26 mouse cellular contexts compared by ENCODE assay signal in the genomic region with DNA sequence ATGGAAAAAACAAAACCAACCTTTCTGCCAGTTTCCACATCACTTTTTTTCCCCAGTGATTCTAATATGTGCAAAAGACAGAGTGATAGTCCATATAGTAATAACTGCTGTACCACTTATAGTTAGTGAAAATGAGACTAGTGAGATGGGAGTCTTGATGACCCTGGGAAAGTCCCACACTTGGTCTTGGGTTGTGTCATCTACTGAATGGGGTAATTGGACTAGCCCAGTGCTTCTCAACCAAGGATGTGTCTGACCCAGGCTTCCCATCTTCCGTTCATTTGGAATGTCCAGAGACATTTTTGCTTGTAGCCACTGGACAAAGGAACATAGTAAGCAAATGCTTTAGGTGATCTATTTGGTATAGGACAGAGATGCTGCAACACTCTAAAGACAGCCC. TPM values are rescaled to one million over a fixed set of nuclear protein-coding genes. Genes with fewer than 3 reads are reported as not detected.
DNase-seq lines count a peak whose midpoint lies in the region; ATAC-seq and TF ChIP-seq lines count a peak whose summit lies in the region.
"Had no signal": no experiment of that assay in that cellular context is flagged by ENCODE, and none has a peak within 500 bp of the region (broad histone marks: within the 10 kb centered on the region; RNA-seq: fewer than 3 reads in every experiment).

No protein-coding gene starts in this region.

- H3K27ac ChIP-seq in heart, embryonic 10.5 days: no peak overlapping the region
- H3K27ac ChIP-seq in heart, adult 2 months: no peak overlapping the region
- H3K27ac ChIP-seq in liver, postnatal 0 days (ENCODE audit: low read depth): no peak overlapping the region
- H3K27ac ChIP-seq: forebrain, embryonic 10.5 days; hindbrain, embryonic 12.5 days had no signal

- no peaks in the 10 kb centered on the region for H3K27me3 ChIP-seq in heart, embryonic 10.5 days (ENCODE audit: insufficient read depth, poor library complexity, severe bottlenecking)
- no peaks in the 10 kb centered on the region for H3K27me3 ChIP-seq in heart, adult 2 months (ENCODE audit: control insufficient read depth, insufficient read depth, low read length)
- H3K27me3 ChIP-seq in myocyte (ENCODE audit: control insufficient read depth, insufficient read depth, insufficient read length): no peaks in the 10 kb centered on the region
- H3K27me3 ChIP-seq in liver, postnatal 0 days (ENCODE audit: insufficient read depth, low read length): no peaks in the 10 kb centered on the region
- H3K27me3 ChIP-seq: hindbrain, embryonic 12.5 days; Patski had no signal

- peak overlapping the region; percentile 4 for H3K4me2 ChIP-seq in myocyte (ENCODE audit: low read depth)
- H3K4me2 ChIP-seq in liver, postnatal 0 days (ENCODE audit: low read depth, low read length): no peak overlapping the region

- H3K9me3 ChIP-seq in heart, embryonic 10.5 days: no peaks in the 10 kb centered on the region
- H3K9me3 ChIP-seq in liver, postnatal 0 days (ENCODE audit: low read length): no peaks in the 10 kb centered on the region
- H3K9me3 ChIP-seq: forebrain, embryonic 10.5 days; hindbrain, embryonic 12.5 days had no signal

- no peak for TF ChIP-seq EP300 in heart, adult 2 months (IDR thresholded peaks at IDR 0.05; ENCODE audit: insufficient read depth, low read depth, low read length)
- no peak for TF ChIP-seq EP300 in liver, postnatal 0 days (IDR thresholded peaks at IDR 0.05; ENCODE audit: low read depth)

- DNase-seq in heart, embryonic 10.5 days (ENCODE audit: low spot score): peak; percentile 33
- no peak for DNase-seq in heart, adult 2 months
- peak; percentile 6 for DNase-seq in testis, postnatal 10 days (ENCODE audit: low spot score)
- no peak for DNase-seq in testis, postnatal 14 days (ENCODE audit: low spot score)
- no peak for DNase-seq in liver, postnatal 0 days
- no peak for DNase-seq in right cerebral cortex, postnatal 36 days (ENCODE audit: low spot score in 2 of 2)
- DNase-seq: adrenal gland, adult 2 months; adrenal gland, postnatal 25 days; cerebellum, adult 18-20 months; cerebellum, adult 9-11 months; cerebellum, postnatal 36 days; gastrocnemius, adult 2 months; gastrocnemius, postnatal 25 days; heart, postnatal 10 days; heart, postnatal 4 days had no signal

- intact Hi-C loops in heart, adult 2 months (cut with DNase I): loop anchor here (2.0 to 10.0 kb wide), 4 partner anchors 109 to 269 kb away; partner anchors contain the start of gene Chmp3

- ATAC-seq in liver, postnatal 0 days: no peak
- ATAC-seq: activated CD4-positive, CD25-positive, alpha-beta regulatory T cell, adult 4 months; forebrain, embryonic 14.5 days; hindbrain, embryonic 16.5 days; Patski had no signal

- 91% methylated on average over 1 of the region's 1 CpGs for WGBS in heart, embryonic 10.5 days
- 73% methylated on average over 1 of the region's 1 CpGs for WGBS in heart, adult 2 months
- WGBS in liver, postnatal 0 days (ENCODE audit: insufficient replicate concordance): 78% methylated on average over 1 of the region's 1 CpGs

- TF ChIP-seq CTCF in heart, adult 2 months (IDR thresholded peaks at IDR 0.05): no peak
- TF ChIP-seq CTCF in liver, postnatal 0 days (IDR thresholded peaks at IDR 0.05; ENCODE audit: low read depth): no peak

- H3K79me2 ChIP-seq in heart, adult 2 months (replicated peaks; ENCODE audit: control insufficient read depth, insufficient read depth, low read length): 0 out of 2 replicates have a peak, but pooled peaks cover 2% of the 10 kb centered on the region
- H3K79me2 ChIP-seq in myocyte (ENCODE audit: control insufficient read depth, insufficient read depth): peaks cover 27% of the 10 kb centered on the region

- H3K36me3 ChIP-seq in heart, embryonic 10.5 days: no peaks in the 10 kb centered on the region
- H3K36me3 ChIP-seq in heart, adult 2 months (ENCODE audit: control insufficient read depth, insufficient read depth, low read length): peaks cover 13% of the 10 kb centered on the region
- no peaks in the 10 kb centered on the region for H3K36me3 ChIP-seq in myocyte (ENCODE audit: control insufficient read depth, insufficient read depth)
- no peaks in the 10 kb centered on the region for H3K36me3 ChIP-seq in liver, postnatal 0 days (replicated peaks; ENCODE audit: insufficient read depth, low read length)
- H3K36me3 ChIP-seq: forebrain, embryonic 10.5 days; hindbrain, embryonic 12.5 days had no signal

- no peak for TF ChIP-seq POLR2A in heart, adult 2 months (IDR thresholded peaks at IDR 0.05; ENCODE audit: insufficient read depth, low read depth, low read length)
- no peak for TF ChIP-seq POLR2A in myocyte (IDR thresholded peaks at IDR 0.05; ENCODE audit: insufficient read length, low read depth)

- H3ac ChIP-seq in myocyte (ENCODE audit: control insufficient read depth, insufficient read length): no peak overlapping the region

- no peak overlapping the region for H3K4me3 ChIP-seq in heart, embryonic 10.5 days
- H3K4me3 ChIP-seq in heart, adult 2 months: no peak overlapping the region
- no peak overlapping the region for H3K4me3 ChIP-seq in myocyte
- H3K4me3 ChIP-seq in liver, postnatal 0 days (ENCODE audit: low read depth, low read length): no peak overlapping the region

- no peak overlapping the region for H3K9ac ChIP-seq in heart, adult 2 months (ENCODE audit: low read depth, low read length)
- no peak overlapping the region for H3K9ac ChIP-seq in liver, postnatal 0 days (replicated peaks)
- H3K9ac ChIP-seq: hindbrain, embryonic 12.5 days had no signal

- peaks cover 21% of the 10 kb centered on the region for H3K4me1 ChIP-seq in heart, embryonic 10.5 days
- H3K4me1 ChIP-seq in heart, adult 2 months (ENCODE audit: control insufficient read depth, insufficient read depth, low read length): peaks cover 4% of the 10 kb centered on the region
- H3K4me1 ChIP-seq in liver, postnatal 0 days (ENCODE audit: insufficient read depth): peaks cover 25% of the 10 kb centered on the region

TF ChIP-seq in myocyte, 11 proteins besides CTCF, POLR2A, EP300 and RAD21:
- TF ChIP-seq SRF (IDR thresholded peaks at IDR 0.05; ENCODE audit: control insufficient read depth, insufficient read length, low read depth) (no peak), POLR2AphosphoS2 (IDR thresholded peaks at IDR 0.05; ENCODE audit: insufficient read length, low read depth) (no peak), MYOG (IDR thresholded peaks at IDR 0.05; ENCODE audit: control insufficient read depth in 1 of 3, insufficient read depth in 1 of 3, insufficient read length in 2 of 3, low read depth in 2 of 3) (no peak), CEBPB (IDR thresholded peaks at IDR 0.05; ENCODE audit: insufficient read depth, poor library complexity, severe bottlenecking) (no peak), TCF3 (IDR thresholded peaks at IDR 0.05; ENCODE audit: insufficient read length, low read depth) (no peak), MYOD1 (IDR thresholded peaks at IDR 0.05; ENCODE audit: control insufficient read depth in 1 of 3, insufficient read length in 2 of 3, low read depth in 2 of 3) (no peak), USF1 (IDR thresholded peaks at IDR 0.05; ENCODE audit: low read depth) (no peak), E2F4 (IDR thresholded peaks at IDR 0.05; ENCODE audit: insufficient read depth) (no peak), REST (IDR thresholded peaks at IDR 0.05; ENCODE audit: insufficient read depth, insufficient read length) (no peak), TCF12 (IDR thresholded peaks at IDR 0.05; ENCODE audit: insufficient read depth, poor library complexity, severe bottlenecking) (no peak), MAX (IDR thresholded peaks at IDR 0.05; ENCODE audit: low read depth) (no peak)
TF ChIP-seq in myocyte: peak in this region for 0.

RNA-seq across cellular contexts. Expression of gene Krcc1, which starts 2.2 kb away (rescaled TPM):
- polyA plus RNA-seq in heart, embryonic 10.5 days (2016; fragmentation: Nextera tagmentation; extraction: Ambion mirVana): 53.5 and 55.5 TPM in 2 replicates
- total RNA-seq in heart, adult 2 months (2021): 10 to 100 TPM; 56.1 to 63.5 TPM
- polyA plus RNA-seq in heart, adult 2 months (2012; rRNA removed): 10.2 and 16.3 TPM in 2 replicates
- 18.6 TPM for polyA plus RNA-seq in myocyte (2012; fragmentation: generic; extraction: Trizol)
- 47.0 and 49.2 TPM in 2 replicates for polyA plus RNA-seq in liver, postnatal 0 days (2015; fragmentation: Nextera tagmentation; extraction: Ambion mirVana)

RNA-seq across cellular contexts. Expression of gene Smyd1, which starts 48.3 kb away (rescaled TPM):
- polyA plus RNA-seq in heart, embryonic 10.5 days (2016; fragmentation: Nextera tagmentation; extraction: Ambion mirVana): 85.5 and 174 TPM in 2 replicates
- total RNA-seq in heart, adult 2 months (2021): 100 to 1,000 TPM; 325 to 352 TPM
- 192 and 372 TPM in 2 replicates for polyA plus RNA-seq in heart, adult 2 months (2012; rRNA removed)
- polyA plus RNA-seq in myocyte (2012; fragmentation: generic; extraction: Trizol): 141 TPM
- 0.22 and 0.59 TPM in 2 replicates for polyA plus RNA-seq in liver, postnatal 0 days (2015; fragmentation: Nextera tagmentation; extraction: Ambion mirVana)
- total RNA-seq: granulocyte monocyte progenitor cell, adult 5-6 weeks had no signal
- polyA plus RNA-seq: activated CD4-positive, CD25-positive, alpha-beta regulatory T cell, adult 4 months; erythroblast, embryonic 14.5 days had no signal

RNA-seq across cellular contexts. Expression of gene Cd8b1, which starts 48.9 kb away (rescaled TPM):
- not detected in 2 replicates for polyA plus RNA-seq in heart, embryonic 10.5 days (2016; fragmentation: Nextera tagmentation; extraction: Ambion mirVana)
- total RNA-seq in heart, adult 2 months (2021): under 1 TPM in 1 of 2 experiments, not detected in 1; 0.31 TPM
- polyA plus RNA-seq in heart, adult 2 months (2012; rRNA removed): 0.51 and 1.2 TPM in 2 replicates
- polyA plus RNA-seq in myocyte (2012; fragmentation: generic; extraction: Trizol): not detected
- 0.09 TPM in 1 of 2 replicates, not detected in the other for polyA plus RNA-seq in liver, postnatal 0 days (2015; fragmentation: Nextera tagmentation; extraction: Ambion mirVana)
- total RNA-seq: adrenal gland, postnatal 25 days; gastrocnemius, adult 2 months; granulocyte monocyte progenitor cell, adult 5-6 weeks had no signal
- polyA plus RNA-seq: C2C12; embryonic facial prominence, embryonic 14.5 days; erythroblast, embryonic 14.5 days; forebrain, embryonic 14.5 days; hindbrain, embryonic 12.5 days; hindbrain, embryonic 16.5 days had no signal

Comparison
In these comparisons a context has a peak if more than half of its experiments do, and no peak if none do; other contexts are left out.
1. DNase-seq: peak in heart, embryonic 10.5 days (single experiment) and testis, postnatal 10 days (single experiment); none in heart, adult 2 months (0 of 2), testis, postnatal 14 days (single experiment), liver, postnatal 0 days (single experiment) and right cerebral cortex, postnatal 36 days (0 of 2).
2. RNA of gene Smyd1, which starts 48.3 kb away (polyA plus RNA-seq): 192 to 372 TPM in heart, adult 2 months, 141 TPM in myocyte (single experiment) and 85.5 to 174 TPM in heart, embryonic 10.5 days; 0.22 to 0.59 TPM in liver, postnatal 0 days; every median in the first group is over 10 times any median in the second.